Mouse (Mus musculus) embryonic facial prominence, embryonic 12.5 days (tissue): Measurements from ENCODE around the gene Mcu. TPM values are rescaled to one million over a fixed set of nuclear protein-coding genes. Genes with fewer than 3 reads are reported as not detected.
A peak's percentile ranks its signal among the peaks of the same experiment; 100 is the strongest.

Experiments
- ATAC-seq: fragments of 200-750 bp; cut with Nextera tagmentation; 2 replicates; pipeline ENCODE4 v1.8.0; 2017; ENCODE audit not compliant: insufficient number of reproducible peaks, insufficient read depth, low FRiP score, low TSS enrichment
- H3K27ac ChIP-seq: fragments of 300-500 bp; sonication (generic); 2 replicates; pipeline ENCODE4 v1.5.1; 2016; ENCODE audit warnings: mild to moderate bottlenecking
- H3K27me3 ChIP-seq: fragments of 300-500 bp; sonication (generic); 2 replicates; pipeline ENCODE4 v1.6.1; 2016; ENCODE audit warnings: mild to moderate bottlenecking, moderate library complexity
- H3K36me3 ChIP-seq: fragments of 300-500 bp; sonication (generic); 2 replicates; pipeline ENCODE4 v1.6.1; 2016; ENCODE audit warnings: mild to moderate bottlenecking
- H3K4me1 ChIP-seq: fragments of 300-500 bp; sonication (generic); 2 replicates; pipeline ENCODE4 v1.6.1; 2016
- H3K4me2 ChIP-seq: fragments of 300-500 bp; sonication (generic); replicated peaks from 2 replicates; pipeline ENCODE4 v1.6.1; 2016; ENCODE audit warnings: mild to moderate bottlenecking, moderate library complexity
- H3K4me3 ChIP-seq: fragments of 300-500 bp; sonication (generic); 2 replicates; pipeline ENCODE4 v1.5.1; 2016; ENCODE audit warnings: mild to moderate bottlenecking
- H3K9ac ChIP-seq: fragments of 300-500 bp; sonication (generic); 2 replicates; pipeline ENCODE4 v1.6.1; 2016; ENCODE audit warnings: mild to moderate bottlenecking, moderate library complexity
- H3K9me3 ChIP-seq: fragments of 300-500 bp; sonication (generic); 2 replicates; pipeline ENCODE4 v1.6.1; 2016; ENCODE audit warnings: mild to moderate bottlenecking, moderate library complexity
- WGBS: fragments of 180-500 bp; shearing (Covaris S2); methylation state at CpG from one replicate; pipeline ENCODE4 v1.1.7; 2016; 5-methylcytosine and 5-hydroxymethylcytosine counted together
- polyA plus RNA-seq: library from polyadenylated mRNA; unstranded; fragments of >200 nt; fragmentation: Nextera tagmentation; extraction: Ambion mirVana; gene quantifications from 2 replicates; pipeline ENCODE4 v1.2.1, GENCODE M21; 2016

Gene Mcu
- polyA plus RNA-seq, 1 experiment from 2014 or later = 32.8 TPM

DNA sequence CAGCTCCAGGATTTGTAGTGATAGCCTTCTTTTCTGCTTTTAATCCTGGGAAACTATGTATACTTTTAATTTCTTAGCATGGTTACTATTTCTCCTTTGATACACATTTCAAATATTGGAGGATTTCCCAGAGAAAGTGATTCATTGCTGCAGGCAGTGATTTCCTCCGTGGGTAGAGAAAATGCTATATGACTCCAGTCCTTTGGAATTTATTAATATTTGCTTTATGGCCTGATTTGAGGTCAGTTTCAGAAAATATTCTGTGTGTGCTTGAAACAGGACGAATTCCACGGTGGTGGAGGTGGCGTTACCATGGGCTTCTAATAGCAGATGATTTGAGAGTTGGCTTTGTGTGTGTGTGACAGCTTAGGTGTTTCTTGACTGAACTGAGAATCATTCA lies 107.3 kb downstream of the Mcu start:
- no peak overlapping the region for H3K4me3 ChIP-seq
- 59% methylated on average over 4 of the region's 4 CpGs for WGBS
- peaks cover 20% of the 10 kb centered on the region; the same call in 1 of the 2 replicates for H3K4me1 ChIP-seq
- H3K27ac ChIP-seq = no peak overlapping the region
- no peak overlapping the region for H3K9ac ChIP-seq
- H3K36me3 ChIP-seq = no peaks in the 10 kb centered on the region
- ATAC-seq = no peak
- no peak overlapping the region for H3K4me2 ChIP-seq
- no peaks in the 10 kb centered on the region for H3K27me3 ChIP-seq
- no peaks in the 10 kb centered on the region for H3K9me3 ChIP-seq

DNA sequence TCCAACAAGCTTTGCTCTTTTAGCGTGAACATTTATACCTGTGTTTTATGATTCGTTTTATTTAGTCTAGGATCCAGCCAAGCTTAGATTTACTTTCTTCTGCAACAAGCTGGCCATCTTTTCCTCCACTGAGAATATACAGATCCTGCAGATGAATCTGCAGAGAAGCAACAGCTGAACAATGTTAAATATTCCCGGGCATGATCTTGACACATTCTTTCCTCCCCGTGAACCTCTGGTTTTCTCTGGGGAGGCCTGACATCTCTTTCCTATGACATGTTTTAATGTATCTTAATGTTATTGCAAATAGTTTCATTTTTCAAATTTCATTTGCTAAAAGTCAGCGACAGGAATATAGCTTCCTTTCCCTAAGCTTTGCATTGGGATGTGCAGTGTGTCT lies 109.8 kb downstream of the Mcu start:
- WGBS = 81% methylated on average over 5 of the region's 5 CpGs
- Histone ChIP-seq H3K4me1 (peaks cover 16% of the 10 kb centered on the region; the same call in 1 of the 2 replicates), H3K36me3 (no peaks in the 10 kb centered on the region), H3K9ac (no peak overlapping the region), H3K27me3 (no peaks in the 10 kb centered on the region), H3K4me2 (no peak overlapping the region), H3K27ac (no peak overlapping the region), H3K9me3 (no peaks in the 10 kb centered on the region), H3K4me3 (no peak overlapping the region)
- ATAC-seq = no peak

DNA sequence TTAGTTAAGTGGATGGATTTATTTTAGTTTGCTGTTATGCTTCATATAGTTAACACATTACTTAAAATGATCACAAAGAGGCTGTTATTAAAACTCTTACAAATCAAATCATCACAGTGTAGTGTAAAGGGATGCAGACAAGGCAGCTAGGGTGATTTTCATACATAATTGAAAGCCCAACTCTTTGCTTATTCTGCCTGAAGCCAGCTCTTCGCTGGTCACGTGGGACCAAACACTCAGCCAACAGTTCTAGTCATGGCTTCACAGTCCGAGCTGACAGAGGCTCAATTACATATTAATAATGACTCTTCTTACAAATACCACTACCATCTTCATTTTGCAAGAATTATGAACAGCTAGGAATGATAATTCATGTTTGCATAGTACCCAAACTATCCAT lies 112.2 kb downstream of the Mcu start:
- no peak overlapping the region for H3K27ac ChIP-seq
- 69% methylated on average over 3 of the region's 3 CpGs for WGBS

DNA sequence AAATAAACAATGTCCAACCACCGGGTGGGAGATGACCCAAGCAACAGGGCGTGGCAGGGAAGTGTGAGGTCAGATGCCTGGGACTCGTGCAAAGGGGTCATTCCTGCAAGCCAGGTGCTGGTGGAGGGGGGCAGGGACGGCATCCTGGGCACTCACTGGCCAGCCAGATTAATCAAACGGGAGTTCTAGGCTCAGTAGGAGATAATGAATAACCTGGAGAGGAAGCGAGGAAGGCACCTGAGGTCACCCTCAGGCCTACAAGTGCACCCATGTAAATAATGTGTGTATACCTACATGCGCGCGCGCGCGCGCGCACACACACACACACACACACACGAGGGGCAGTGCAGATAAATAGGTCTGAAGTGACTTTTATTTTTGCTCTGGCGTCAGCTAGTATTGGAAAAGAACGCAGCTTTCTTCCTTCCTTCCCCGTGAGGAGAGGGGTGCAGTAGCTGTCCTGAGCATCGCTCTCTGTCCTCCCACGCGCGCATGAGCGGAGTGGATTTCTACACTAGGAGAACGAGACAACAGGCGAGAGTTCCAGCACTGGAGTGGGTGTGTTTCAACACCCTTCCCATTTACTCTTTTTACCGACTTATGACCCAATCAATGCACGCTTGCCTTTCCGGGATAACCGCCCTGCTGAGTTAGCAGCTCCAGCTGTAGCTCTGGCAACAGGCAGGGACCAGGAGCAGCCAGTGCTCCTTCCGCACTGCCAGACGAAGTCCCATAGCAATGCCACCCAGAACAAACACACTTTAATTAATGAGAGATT lies 112.9 kb downstream of the Mcu start:
- H3K4me3 ChIP-seq = no peak overlapping the region
- no peaks in the 10 kb centered on the region for H3K9me3 ChIP-seq
- H3K4me1 ChIP-seq = 0 out of 2 replicates have a peak, but pooled peaks cover 6% of the 10 kb centered on the region
- H3K27me3 ChIP-seq = no peaks in the 10 kb centered on the region
- no peak overlapping the region for H3K9ac ChIP-seq
- H3K36me3 ChIP-seq = no peaks in the 10 kb centered on the region
- 57% methylated on average over 31 of the region's 31 CpGs for WGBS
- peak overlapping the region; percentile 37 for H3K4me2 ChIP-seq
- no peak for ATAC-seq
- no peak overlapping the region for H3K27ac ChIP-seq

More for the DNA sequence above, 112.2 kb downstream of the Mcu start:
- Histone ChIP-seq H3K27me3 (no peaks in the 10 kb centered on the region), H3K36me3 (no peaks in the 10 kb centered on the region), H3K4me2 (no peak overlapping the region), H3K4me1 (0 out of 2 replicates have a peak, but pooled peaks cover 6% of the 10 kb centered on the region), H3K9ac (no peak overlapping the region), H3K9me3 (no peaks in the 10 kb centered on the region), H3K4me3 (no peak overlapping the region)
- ATAC-seq = no peak

DNA sequence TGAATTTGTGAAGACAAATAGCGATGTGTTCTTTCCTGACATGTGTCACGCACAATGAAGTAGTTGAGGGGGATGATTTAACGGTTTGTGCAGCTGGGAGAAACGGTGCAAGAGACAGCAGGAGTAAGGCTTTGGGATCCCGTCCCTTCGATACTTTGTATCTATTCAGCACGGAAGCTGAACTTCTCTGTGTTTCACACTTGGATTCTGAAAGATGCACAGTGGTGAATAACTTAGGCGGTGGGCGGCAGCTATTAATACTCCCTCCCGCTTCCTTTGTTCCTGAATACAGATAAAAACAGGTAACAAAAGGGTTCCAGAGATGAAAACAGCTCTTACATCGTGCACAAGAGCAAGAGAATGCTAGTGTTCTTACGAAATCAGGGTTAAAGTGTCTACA lies 114.1 kb downstream of the Mcu start:
- no peak overlapping the region for H3K9ac ChIP-seq
- no peaks in the 10 kb centered on the region for H3K36me3 ChIP-seq
- H3K4me1 ChIP-seq = 0 out of 2 replicates have a peak, but pooled peaks cover 6% of the 10 kb centered on the region
- ATAC-seq = no peak
- H3K4me2 ChIP-seq = no peak overlapping the region
- H3K9me3 ChIP-seq = no peaks in the 10 kb centered on the region
- WGBS = 84% methylated on average over 12 of the region's 12 CpGs
- H3K27ac ChIP-seq = no peak overlapping the region
- no peak overlapping the region for H3K4me3 ChIP-seq
- no peaks in the 10 kb centered on the region for H3K27me3 ChIP-seq

DNA sequence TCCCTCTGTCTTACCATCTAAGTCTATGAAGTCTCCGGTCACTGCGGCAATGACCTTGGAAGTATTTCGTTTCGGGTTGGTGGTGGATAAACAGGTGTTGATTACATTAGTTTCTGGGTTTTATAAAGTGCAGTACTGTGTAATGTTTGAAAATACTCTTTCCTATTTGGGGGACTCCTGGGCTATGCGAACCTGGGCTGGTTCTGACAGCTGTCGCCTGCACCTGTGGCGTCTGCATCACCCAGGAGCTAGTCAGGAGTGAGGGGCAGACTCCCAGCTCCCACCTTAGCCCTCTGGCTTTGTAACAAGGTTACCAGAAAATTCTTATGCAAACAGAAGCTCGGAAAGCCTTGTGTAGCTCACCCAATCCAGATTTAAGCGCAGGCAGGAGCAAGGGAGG lies 114.7 kb downstream of the Mcu start:
- WGBS = 81% methylated on average over 9 of the region's 9 CpGs
- no peak for ATAC-seq
- no peak overlapping the region for H3K4me3 ChIP-seq

DNA sequence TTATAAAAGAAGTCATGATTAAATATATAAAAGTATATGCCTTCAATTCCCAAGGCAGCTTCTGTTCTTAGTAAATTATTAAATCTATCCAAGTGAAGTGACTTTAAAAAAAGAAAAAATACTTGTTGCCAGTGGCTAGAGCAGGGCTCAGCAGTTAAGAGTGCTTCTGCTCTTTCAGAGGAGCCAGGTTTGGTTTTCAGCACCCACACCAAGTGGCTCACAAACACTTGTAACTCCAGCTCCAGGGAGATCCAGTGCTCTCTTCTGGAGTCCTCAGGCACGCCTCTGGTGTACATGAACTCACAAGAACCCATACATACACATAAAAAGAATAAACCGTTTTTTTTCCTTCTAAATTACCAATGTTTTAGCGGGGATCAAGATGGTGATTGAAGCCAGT lies 116.3 kb downstream of the Mcu start:
- 81% methylated on average over 3 of the region's 3 CpGs for WGBS
- H3K9me3 ChIP-seq = no peaks in the 10 kb centered on the region
- ATAC-seq = no peak

More for the DNA sequence above, 114.7 kb downstream of the Mcu start:
- no peaks in the 10 kb centered on the region for H3K27me3 ChIP-seq
- H3K9me3 ChIP-seq = no peaks in the 10 kb centered on the region
- no peak overlapping the region for H3K27ac ChIP-seq
- H3K9ac ChIP-seq = no peak overlapping the region
- H3K4me1 ChIP-seq = 0 out of 2 replicates have a peak, but pooled peaks cover 6% of the 10 kb centered on the region
- H3K4me2 ChIP-seq = no peak overlapping the region
- no peaks in the 10 kb centered on the region for H3K36me3 ChIP-seq

DNA sequence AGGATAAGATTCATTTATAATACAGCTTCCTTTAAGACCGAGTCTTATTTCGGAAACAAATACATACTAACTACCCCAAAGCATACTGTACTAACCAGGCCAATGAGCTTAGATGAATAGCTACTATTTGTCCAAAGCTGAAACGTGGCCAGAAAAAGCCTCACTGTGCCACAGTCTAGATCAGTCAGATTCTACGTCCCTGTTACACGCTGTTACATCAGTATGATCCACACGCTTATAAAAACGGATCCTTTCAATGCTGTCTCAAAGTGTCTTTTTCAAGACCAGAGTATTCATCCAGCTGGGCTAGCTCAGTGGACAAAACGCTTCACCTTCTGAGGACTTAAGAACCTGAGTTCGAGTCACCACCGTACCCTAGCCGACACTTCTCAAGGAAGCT lies 119.5 kb downstream of the Mcu start:
- no peak for ATAC-seq
- H3K9me3 ChIP-seq = peaks cover under 1% of the 10 kb centered on the region
- H3K4me2 ChIP-seq = no peak overlapping the region
- no peak overlapping the region for H3K9ac ChIP-seq
- no peaks in the 10 kb centered on the region for H3K4me1 ChIP-seq
- H3K27me3 ChIP-seq = no peaks in the 10 kb centered on the region
- no peak overlapping the region for H3K4me3 ChIP-seq
- WGBS = 90% methylated on average over 11 of the region's 11 CpGs
- H3K36me3 ChIP-seq = no peaks in the 10 kb centered on the region
- H3K27ac ChIP-seq = no peak overlapping the region

More for the DNA sequence above, 116.3 kb downstream of the Mcu start:
- Histone ChIP-seq H3K36me3 (no peaks in the 10 kb centered on the region), H3K27ac (no peak overlapping the region), H3K4me2 (no peak overlapping the region), H3K27me3 (no peaks in the 10 kb centered on the region), H3K9ac (no peak overlapping the region), H3K4me1 (0 out of 2 replicates have a peak, but pooled peaks cover 6% of the 10 kb centered on the region), H3K4me3 (no peak overlapping the region)

DNA sequence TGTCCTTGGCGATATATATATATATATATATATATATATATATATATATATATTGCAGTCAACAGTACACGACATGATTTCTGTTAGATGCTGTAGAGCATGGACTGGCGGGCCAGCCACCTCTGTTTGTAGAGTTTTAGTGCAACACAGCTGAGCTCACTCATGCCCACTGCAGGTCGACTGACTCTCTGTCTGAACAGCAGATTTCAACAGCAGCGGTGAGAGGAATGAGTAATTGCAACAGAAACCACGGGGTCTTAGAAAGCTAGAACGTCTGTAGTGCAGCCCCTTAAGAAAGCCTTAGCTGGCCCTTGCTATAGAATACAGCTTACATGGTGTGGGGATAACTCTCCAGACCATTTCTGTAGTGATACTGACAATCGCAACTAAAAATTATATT lies 121.6 kb downstream of the Mcu start:
- no peak overlapping the region for H3K4me2 ChIP-seq
- peaks cover 12% of the 10 kb centered on the region for H3K9me3 ChIP-seq
- no peak overlapping the region for H3K27ac ChIP-seq
- H3K9ac ChIP-seq = no peak overlapping the region
- no peaks in the 10 kb centered on the region for H3K4me1 ChIP-seq
- H3K36me3 ChIP-seq = no peaks in the 10 kb centered on the region
- WGBS = 84% methylated on average over 8 of the region's 8 CpGs
- no peaks in the 10 kb centered on the region for H3K27me3 ChIP-seq
- no peak overlapping the region for H3K4me3 ChIP-seq
- no peak for ATAC-seq

DNA sequence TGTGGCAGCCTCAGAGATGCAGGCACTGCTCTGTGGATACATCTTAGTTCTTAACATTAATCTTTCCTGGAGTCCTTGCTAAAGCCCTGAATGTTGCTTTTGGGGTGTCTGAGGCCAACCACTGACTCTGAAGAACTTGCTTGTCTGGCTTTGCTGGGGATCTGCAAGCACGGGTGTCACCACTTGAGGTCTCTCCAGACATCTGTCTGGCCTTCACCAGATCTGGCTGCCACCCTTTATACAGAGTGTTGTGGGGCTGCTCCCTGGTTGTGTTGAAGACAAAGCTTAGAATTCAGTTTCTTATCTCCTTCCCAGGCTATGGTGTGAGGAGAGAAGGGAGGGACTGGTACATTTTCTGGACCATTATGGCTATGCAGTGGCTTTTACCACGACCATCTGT lies 122.4 kb downstream of the Mcu start:
- Histone ChIP-seq H3K4me3 (no peak overlapping the region), H3K9ac (no peak overlapping the region), H3K27ac (no peak overlapping the region), H3K36me3 (no peaks in the 10 kb centered on the region), H3K4me2 (no peak overlapping the region), H3K27me3 (no peaks in the 10 kb centered on the region), H3K4me1 (no peaks in the 10 kb centered on the region), H3K9me3 (peaks cover 12% of the 10 kb centered on the region)
- 55% methylated on average over 2 of the region's 2 CpGs for WGBS
- no peak for ATAC-seq

DNA sequence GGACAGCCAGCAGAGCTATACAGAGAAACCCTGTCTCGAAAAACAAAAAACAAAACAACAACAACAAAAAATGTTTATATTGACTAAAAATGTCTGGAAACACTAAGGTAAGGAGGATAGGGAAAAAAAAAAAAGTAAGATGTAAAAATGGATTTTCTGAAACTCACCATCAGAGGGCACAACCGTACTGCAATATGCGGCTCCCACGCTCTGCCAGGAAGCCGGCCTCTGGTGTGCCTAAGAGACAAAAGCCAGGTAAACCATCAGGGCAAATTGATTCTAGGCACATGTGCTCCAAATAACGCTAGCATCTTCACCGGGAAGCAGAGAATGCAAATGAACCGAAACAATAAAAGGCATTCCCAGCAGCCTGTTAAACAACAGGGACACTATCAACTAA lies 125.6 kb downstream of the Mcu start:
- Histone ChIP-seq H3K4me3 (no peak overlapping the region), H3K9ac (no peak overlapping the region), H3K36me3 (no peaks in the 10 kb centered on the region), H3K4me2 (no peak overlapping the region), H3K9me3 (peaks cover 15% of the 10 kb centered on the region), H3K27me3 (no peaks in the 10 kb centered on the region), H3K4me1 (no peaks in the 10 kb centered on the region), H3K27ac (no peak overlapping the region)
- 85% methylated on average over 8 of the region's 8 CpGs for WGBS
- ATAC-seq = no peak

DNA sequence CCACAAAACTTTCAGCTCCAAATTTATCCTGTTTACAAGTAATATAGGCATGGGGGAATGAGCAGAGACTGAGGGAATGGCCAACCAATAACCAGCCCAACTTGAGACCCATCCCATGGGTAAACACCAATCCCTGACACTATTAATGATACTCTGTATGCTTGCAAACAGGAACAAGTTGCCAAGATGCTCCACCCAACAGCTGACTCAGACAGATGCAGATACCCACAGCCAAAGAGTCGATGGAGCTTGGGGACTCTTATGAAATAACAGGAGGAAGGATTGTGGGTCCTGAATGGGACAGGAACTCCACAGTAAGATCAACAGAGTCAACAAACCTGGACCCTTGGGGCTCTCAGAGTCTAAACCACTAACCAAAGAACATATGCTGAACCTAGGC lies 127.1 kb downstream of the Mcu start:
- Histone ChIP-seq H3K9me3 (peaks cover 15% of the 10 kb centered on the region), H3K4me2 (no peak overlapping the region), H3K4me3 (no peak overlapping the region), H3K27ac (no peak overlapping the region), H3K27me3 (no peaks in the 10 kb centered on the region), H3K9ac (no peak overlapping the region), H3K36me3 (no peaks in the 10 kb centered on the region), H3K4me1 (no peaks in the 10 kb centered on the region)
- ATAC-seq = no peak
- WGBS = 100% methylated on average over 1 of the region's 1 CpGs
